Mouse (Mus musculus) WW6 (cell line): ENCODE data around the gene 4930449I24Rik.
"Not testable (repeated sequence)": the region's sequence is repeated elsewhere in the genome, so short reads cannot be mapped to it uniquely, and the experiment has no call there.

Experiments used
- DNase-seq: peaks from one replicate; pipeline ENCODE4 v3.0.0-alpha.2; 2013; ENCODE audit warnings: low read depth, low spot score

4930449I24Rik gene

DNA sequence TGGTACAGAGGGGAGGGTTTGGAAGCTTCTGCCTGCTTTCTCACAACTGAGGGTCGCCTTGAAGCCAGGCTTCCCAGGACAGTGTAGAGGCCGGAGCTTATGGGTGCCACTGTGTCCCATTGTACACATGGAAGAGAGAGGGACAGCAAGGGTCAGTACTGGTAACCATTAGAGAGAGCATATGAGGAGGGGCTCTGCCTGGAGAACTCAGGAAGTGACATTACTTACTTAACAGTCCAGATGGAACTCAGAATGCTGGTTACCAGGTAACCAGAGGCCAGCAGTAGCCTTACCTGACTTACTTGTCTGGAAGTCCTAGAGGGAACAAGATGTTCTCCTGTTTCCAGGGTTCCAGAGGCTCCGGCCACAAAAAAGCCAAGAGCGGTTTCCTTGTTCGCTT, at the start of gene 4930449I24Rik:
Gene 4930449I24Rik, plus strand, starts transcription at position 301 of the 400 bp plus-strand sequence.
- not testable (repeated sequence) for DNase-seq

GRCm38 (mm10) chr5:146453556-146453955, 48.6 kb upstream of the 4930449I24Rik start:
- no peak for DNase-seq

DNA sequence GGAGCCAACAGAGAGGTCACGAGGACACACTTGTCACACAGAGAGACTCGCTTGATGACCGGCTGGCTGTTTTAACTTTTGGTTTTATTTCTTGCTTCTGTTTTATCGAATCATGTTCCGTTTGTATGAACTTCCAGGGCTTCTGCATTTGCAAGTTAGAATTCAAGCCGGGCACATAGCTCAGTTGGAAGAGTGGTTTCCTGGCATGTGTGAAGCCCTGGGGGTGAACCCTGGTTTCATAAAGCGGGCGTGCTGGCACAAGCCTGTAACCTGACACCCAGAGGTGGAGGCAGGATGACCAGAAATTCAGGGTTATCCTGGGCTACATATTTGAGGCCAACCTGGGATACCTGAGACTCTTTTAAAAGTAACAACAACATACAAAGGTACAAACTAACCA, 40.6 kb upstream of the 4930449I24Rik start:
- DNase-seq: no peak

- no peak for DNase-seq
These were observed 35.5 kb upstream of the 4930449I24Rik start for GRCm38 (mm10) chr5:146466663-146467062.

DNA sequence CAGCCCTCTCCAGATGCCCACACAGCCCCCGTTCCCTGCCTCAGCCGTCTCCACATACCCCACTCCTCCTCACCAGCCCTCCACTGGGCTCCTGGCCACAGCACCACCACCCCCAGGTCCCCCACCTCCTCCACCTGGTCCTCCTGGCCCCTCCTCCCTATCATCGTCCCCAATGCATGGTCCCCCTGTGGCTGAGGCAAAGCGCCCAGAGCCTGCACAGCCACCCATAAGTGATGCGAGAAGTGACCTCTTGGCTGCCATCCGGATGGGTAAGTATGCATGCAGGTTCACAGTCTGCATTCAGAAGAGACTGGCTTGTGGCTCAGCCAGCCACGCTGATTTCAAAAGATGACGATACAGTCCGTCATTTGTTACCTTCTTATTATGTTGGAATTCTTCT, 33.9 kb upstream of the 4930449I24Rik start:
- no peak for DNase-seq

- DNase-seq: no peak
These were observed 31.4 kb upstream of the 4930449I24Rik start for GRCm38 (mm10) chr5:146470821-146471220.

GRCm38 (mm10) chr5:146471311-146471710, 30.9 kb upstream of the 4930449I24Rik start:
- no peak for DNase-seq

DNA sequence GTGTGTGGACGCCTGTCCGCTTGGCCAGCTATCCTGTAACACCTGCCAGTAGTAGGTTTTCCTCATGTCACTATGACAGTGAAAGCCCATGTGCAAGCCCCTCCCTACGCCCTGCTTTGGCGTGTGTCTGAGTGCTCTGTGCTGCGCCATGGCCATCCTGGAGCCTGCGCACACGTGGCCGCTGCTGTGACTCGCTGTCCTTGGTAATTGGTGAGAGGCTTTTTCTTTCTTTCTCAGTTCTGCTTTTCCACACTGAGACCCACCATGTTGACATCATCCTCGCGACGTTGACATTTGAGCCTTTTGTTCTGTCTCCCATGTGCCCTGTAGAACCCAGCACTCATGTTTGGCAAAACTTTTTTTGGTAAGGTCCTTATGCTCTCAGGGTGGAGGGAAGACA, 30.4 kb upstream of the 4930449I24Rik start:
- no peak for DNase-seq

DNA sequence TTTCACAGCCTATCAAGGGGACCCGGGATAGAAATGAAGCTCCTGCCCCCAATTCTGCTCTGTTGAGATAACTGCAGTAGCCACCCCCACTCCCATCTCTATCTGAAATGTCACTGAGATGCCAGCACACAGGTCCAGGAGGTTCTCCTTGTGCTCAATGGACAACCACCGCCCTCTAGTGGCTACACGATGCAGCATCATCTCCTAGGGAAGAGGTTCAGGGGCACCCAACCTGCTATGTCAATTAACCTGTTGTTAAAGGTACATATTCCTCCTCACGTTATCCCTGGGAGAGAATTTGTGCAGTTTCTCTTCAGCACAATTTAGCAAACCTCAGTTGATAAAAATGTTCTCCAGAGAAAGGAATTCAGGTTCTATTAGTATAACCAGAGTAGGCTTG, 22.6 kb upstream of the 4930449I24Rik start:
- not testable (repeated sequence) for DNase-seq

DNA sequence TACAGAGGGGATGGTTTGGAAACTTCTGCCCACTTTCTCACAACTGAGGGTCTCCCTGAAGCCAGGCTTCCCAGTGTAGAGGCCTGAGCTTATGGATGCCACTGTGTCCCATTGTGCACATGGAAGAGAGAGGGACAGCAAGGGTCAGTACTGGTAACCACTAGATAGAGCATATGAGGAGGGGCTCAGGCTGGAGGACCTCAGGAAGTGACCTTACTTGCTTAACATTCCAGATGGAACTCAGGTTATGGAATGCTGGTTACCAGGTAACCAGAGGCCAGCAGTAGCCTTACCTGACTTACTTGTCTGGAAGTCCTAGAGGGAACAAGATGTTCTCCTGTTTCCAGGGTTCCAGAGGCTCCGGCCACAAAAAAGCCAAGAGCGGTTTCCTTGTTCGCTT, 20.5 kb upstream of the 4930449I24Rik start, which contains the start of gene Gm6408:
Gene Gm6408, plus strand, starts transcription at position 301 of the 400 bp plus-strand sequence.
- DNase-seq: not testable (repeated sequence)

DNA sequence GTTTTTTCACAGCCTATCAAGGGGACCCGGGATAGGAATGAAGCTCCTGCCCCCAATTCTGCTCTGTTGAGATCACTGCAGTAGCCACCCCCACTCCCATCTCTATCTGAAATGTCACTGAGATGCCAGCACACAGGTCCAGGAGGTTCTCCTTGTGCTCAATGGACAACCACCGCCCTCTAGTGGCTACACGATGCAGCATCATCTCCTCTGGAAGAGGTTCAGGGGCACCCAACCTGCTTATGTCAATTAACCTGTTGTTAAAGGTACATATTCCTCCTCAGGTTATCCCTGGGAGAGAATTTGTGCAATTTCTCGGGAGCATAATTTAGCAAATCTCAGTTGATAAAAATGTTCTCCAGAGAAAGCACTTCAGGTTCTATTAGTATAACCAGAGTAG, 13.2 kb upstream of the 4930449I24Rik start:
- DNase-seq: not testable (repeated sequence)

GRCm38 (mm10) chr5:146491063-146491462, 11.1 kb upstream of the 4930449I24Rik start, which contains the start of gene Gm6370:
Gm6370 (plus strand) TSS chr5:146491363.
- not testable (repeated sequence) for DNase-seq

DNA sequence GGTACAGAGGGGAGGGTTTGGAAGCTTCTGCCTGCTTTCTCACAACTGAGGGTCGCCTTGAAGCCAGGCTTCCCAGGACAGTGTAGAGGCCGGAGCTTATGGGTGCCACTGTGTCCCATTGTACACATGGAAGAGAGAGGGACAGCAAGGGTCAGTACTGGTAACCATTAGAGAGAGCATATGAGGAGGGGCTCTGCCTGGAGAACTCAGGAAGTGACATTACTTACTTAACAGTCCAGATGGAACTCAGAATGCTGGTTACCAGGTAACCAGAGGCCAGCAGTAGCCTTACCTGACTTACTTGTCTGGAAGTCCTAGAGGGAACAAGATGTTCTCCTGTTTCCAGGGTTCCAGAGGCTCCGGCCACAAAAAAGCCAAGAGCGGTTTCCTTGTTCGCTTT, 11.6 kb downstream of the 4930449I24Rik start, which contains the start of gene Gm3402:
Gene Gm3402, plus strand, starts transcription at position 301 of the 400 bp plus-strand sequence.
- not testable (repeated sequence) for DNase-seq

DNA sequence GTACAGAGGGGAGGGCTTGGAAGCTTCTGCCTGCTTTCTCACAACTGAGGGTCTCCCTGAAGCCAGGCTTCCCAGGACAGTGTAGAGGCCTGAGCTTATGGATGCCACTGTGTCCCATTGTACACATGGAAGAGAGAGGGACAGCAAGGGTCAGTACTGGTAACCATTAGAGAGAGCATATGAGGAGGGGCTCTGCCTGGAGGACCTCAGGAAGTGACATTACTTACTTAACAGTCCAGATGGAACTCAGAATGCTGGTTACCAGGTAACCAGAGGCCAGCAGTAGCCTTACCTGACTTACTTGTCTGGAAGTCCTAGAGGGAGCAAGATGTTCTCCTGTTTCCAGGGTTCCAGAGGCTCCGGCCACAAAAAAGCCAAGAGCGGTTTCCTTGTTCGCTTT, 23.3 kb downstream of the 4930449I24Rik start, which contains the start of gene Gm3404:
Gene Gm3404, plus strand, starts transcription at position 301 of the 400 bp plus-strand sequence.
- DNase-seq: not testable (repeated sequence)

- DNase-seq: not testable (repeated sequence)
These were observed 35.1 kb downstream of the 4930449I24Rik start, which contains the start of gene Gm3409 for GRCm38 (mm10) chr5:146537347-146537746. Gm3409 (plus strand) TSS chr5:146537647.
